ENCODE assay signal across 1 mouse cellular context in genomic region chr11:96293302-96293921, GRCm38 (mm10).
TF ChIP-seq lines count a peak whose summit lies in the region.

No protein-coding gene starts in this region.

TF ChIP-seq in C2C12, 6 proteins besides CTCF, POLR2A, EP300 and RAD21 (continued from another document):
- no peak for TF ChIP-seq MYOD1 (IDR thresholded peaks at IDR 0.05; ENCODE audit: control insufficient read depth, insufficient read length, low read depth)
- TF ChIP-seq MYOG (IDR thresholded peaks at IDR 0.05; ENCODE audit: control insufficient read depth, extremely low read depth, insufficient read length): no peak
